Mouse (Mus musculus): ENCODE data around the gene Fxyd6.

DNA sequence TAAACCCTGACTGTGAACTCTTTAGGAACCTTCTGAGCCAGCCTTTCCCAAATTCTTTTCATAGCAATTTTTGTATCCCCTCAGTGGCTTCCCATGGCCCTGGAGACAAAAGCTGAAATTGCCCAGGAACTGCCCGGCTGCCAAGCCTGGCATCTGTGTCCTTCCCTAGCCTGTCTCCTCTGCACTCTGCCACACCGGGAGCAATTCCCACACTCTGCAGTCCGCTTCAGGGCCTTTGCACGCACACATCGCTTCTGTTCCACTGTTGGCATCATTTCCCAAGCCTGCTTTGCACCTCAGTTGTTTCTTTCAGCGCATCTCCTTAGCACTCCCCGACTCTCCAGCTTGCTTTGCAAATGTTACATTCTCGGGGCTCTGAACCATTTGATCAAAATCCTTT, 2.3 kb upstream of the Fxyd6 start:
- TF ChIP-seq CHD2 (IDR thresholded peaks at IDR 0.05; ENCODE audit: low read depth, low read length) (no peak), ZNF384 (IDR thresholded peaks at IDR 0.05; ENCODE audit: low read depth, low read length) (no peak), HCFC1 (IDR thresholded peaks at IDR 0.05; ENCODE audit: borderline replicate concordance, insufficient read depth, low read length) (no peak), MAFK (IDR thresholded peaks at IDR 0.05; ENCODE audit: insufficient read depth, low read depth, low read length) (no peak), ZC3H11A (IDR thresholded peaks at IDR 0.05; ENCODE audit: borderline replicate concordance, low read depth, low read length) (no peak)

All from ES-E14 (cell line).